Comparison of ENCODE assay signal across 12 mouse cellular contexts in genomic region chr10:66865010-66865582, GRCm38 (mm10).
DNase-seq lines count a peak whose midpoint lies in the region; ATAC-seq lines count a peak whose summit lies in the region.
"Had no signal": no experiment of that assay in that cellular context is flagged by ENCODE, and none has a peak within 500 bp of the region (broad histone marks: within the 10 kb centered on the region; RNA-seq: fewer than 3 reads in every experiment).

No protein-coding gene starts in this region.

- no peak overlapping the region for H3K9ac ChIP-seq in heart, embryonic 13.5 days
- H3K9ac ChIP-seq in heart, embryonic 11.5 days (ENCODE audit: low read depth, low read length), result no peak overlapping the region
- H3K9ac ChIP-seq in embryonic facial prominence, embryonic 15.5 days, result no peak overlapping the region
- H3K9ac ChIP-seq: limb, embryonic 13.5 days had no signal

- peak overlapping the region; percentile 34; the same call in 1 of the 2 replicates for H3K27ac ChIP-seq in heart, embryonic 13.5 days (replicated peaks)
- H3K27ac ChIP-seq in heart, embryonic 11.5 days (ENCODE audit: low read depth, low read length), result no peak overlapping the region
- H3K27ac ChIP-seq in embryonic facial prominence, embryonic 15.5 days (replicated peaks), result 0 out of 2 replicates have a peak overlapping the region, but pooled peaks have one; percentile 39
- H3K27ac ChIP-seq: limb, embryonic 13.5 days had no signal

- WGBS in heart, embryonic 13.5 days, result 74% methylated on average over 10 of the region's 10 CpGs
- 73% methylated on average over 10 of the region's 10 CpGs for WGBS in heart, embryonic 11.5 days (ENCODE audit: insufficient replicate concordance)
- WGBS in embryonic facial prominence, embryonic 15.5 days, result 70% methylated on average over 10 of the region's 10 CpGs

- no peak for ATAC-seq in heart, embryonic 13.5 days (ENCODE audit: extremely low read depth, insufficient number of reproducible peaks, low FRiP score, low TSS enrichment)
- no peak for ATAC-seq in heart, embryonic 11.5 days (replicated peaks; ENCODE audit: insufficient number of reproducible peaks, low FRiP score, low TSS enrichment)
- ATAC-seq in embryonic facial prominence, embryonic 15.5 days (ENCODE audit: insufficient number of reproducible peaks, low FRiP score, low TSS enrichment, low read depth), result no peak
- ATAC-seq in megakaryocyte, adult 5-6 weeks (ENCODE audit: poor library complexity, severe bottlenecking), result 0 out of 2 replicates have a peak, but pooled peaks have one; percentile 10
- no peak for ATAC-seq in erythroid progenitor cell, adult 5-6 weeks (replicated peaks; ENCODE audit: low FRiP score, poor library complexity, severe bottlenecking)
- ATAC-seq: midbrain, embryonic 16.5 days had no signal

- no peaks in the 10 kb centered on the region for H3K36me3 ChIP-seq in heart, embryonic 13.5 days
- no peaks in the 10 kb centered on the region for H3K36me3 ChIP-seq in heart, embryonic 11.5 days (ENCODE audit: control insufficient read depth, insufficient read depth, low read length)
- H3K36me3 ChIP-seq in embryonic facial prominence, embryonic 15.5 days, result no peaks in the 10 kb centered on the region
- H3K36me3 ChIP-seq: limb, embryonic 13.5 days had no signal

- H3K4me1 ChIP-seq in heart, embryonic 13.5 days, result no peaks in the 10 kb centered on the region
- H3K4me1 ChIP-seq in heart, embryonic 11.5 days (ENCODE audit: control insufficient read depth, insufficient read depth, low read length), result no peaks in the 10 kb centered on the region
- H3K4me1 ChIP-seq in embryonic facial prominence, embryonic 15.5 days, result peaks cover 10% of the 10 kb centered on the region

- H3K4me2 ChIP-seq in heart, embryonic 13.5 days, result no peak overlapping the region
- no peak overlapping the region for H3K4me2 ChIP-seq in heart, embryonic 11.5 days
- no peak overlapping the region for H3K4me2 ChIP-seq in embryonic facial prominence, embryonic 15.5 days (replicated peaks)
- H3K4me2 ChIP-seq: limb, embryonic 13.5 days had no signal

- peak; percentile 54 for DNase-seq in CD4-positive helper T cell, adult 2 months (ENCODE audit: low read depth, low spot score)
- no peak for DNase-seq in layer of hippocampus, postnatal 36 days
- no peak for DNase-seq in urinary bladder, adult 18-20 months (ENCODE audit: low spot score in 2 of 2)
- DNase-seq: cerebellum, adult 2 months; right cerebral cortex, adult 18-20 months had no signal

- H3K4me3 ChIP-seq in heart, embryonic 13.5 days, result no peak overlapping the region
- H3K4me3 ChIP-seq in heart, embryonic 11.5 days (ENCODE audit: low read depth, low read length), result no peak overlapping the region
- H3K4me3 ChIP-seq in embryonic facial prominence, embryonic 15.5 days (replicated peaks), result no peak overlapping the region
- H3K4me3 ChIP-seq: limb, embryonic 13.5 days had no signal

- H3K9me3 ChIP-seq in heart, embryonic 13.5 days, result no peaks in the 10 kb centered on the region
- no peaks in the 10 kb centered on the region for H3K9me3 ChIP-seq in heart, embryonic 11.5 days (replicated peaks; ENCODE audit: control insufficient read depth, low read length)
- H3K9me3 ChIP-seq in embryonic facial prominence, embryonic 15.5 days (replicated peaks), result no peaks in the 10 kb centered on the region
- H3K9me3 ChIP-seq: limb, embryonic 13.5 days had no signal

- no peaks in the 10 kb centered on the region for H3K27me3 ChIP-seq in heart, embryonic 13.5 days (replicated peaks)
- H3K27me3 ChIP-seq in heart, embryonic 11.5 days (ENCODE audit: control insufficient read depth, insufficient read depth, low read length), result no peaks in the 10 kb centered on the region
- no peaks in the 10 kb centered on the region for H3K27me3 ChIP-seq in embryonic facial prominence, embryonic 15.5 days
- H3K27me3 ChIP-seq: limb, embryonic 13.5 days had no signal
